In genomic region chr8:88698048-88698447, GRCm38 (mm10) we compare ENCODE assay signal across 7 mouse cellular contexts. TPM values are rescaled to one million over a fixed set of nuclear protein-coding genes. Genes with fewer than 3 reads are reported as not detected.
DNase-seq lines count a peak whose midpoint lies in the region; ATAC-seq lines count a peak whose summit lies in the region.

No protein-coding gene starts in this region.

- ATAC-seq in neural tube, embryonic 11.5 days (ENCODE audit: insufficient read depth, low FRiP score, low TSS enrichment): no peak
- ATAC-seq in embryonic facial prominence, embryonic 14.5 days (ENCODE audit: low read depth): no peak
- ATAC-seq in limb, embryonic 12.5 days (ENCODE audit: insufficient number of reproducible peaks, insufficient read depth, low FRiP score, low TSS enrichment, low read depth): no peak
- ATAC-seq in stomach, embryonic 14.5 days (ENCODE audit: insufficient number of reproducible peaks, insufficient read depth, low FRiP score, low read depth): no peak

- no peaks in the 10 kb centered on the region for H3K27me3 ChIP-seq in neural tube, embryonic 11.5 days (ENCODE audit: control insufficient read depth, insufficient read depth, low read length)
- H3K27me3 ChIP-seq in embryonic facial prominence, embryonic 14.5 days (replicated peaks; ENCODE audit: control insufficient read depth, insufficient read depth, low read length): no peaks in the 10 kb centered on the region
- H3K27me3 ChIP-seq in limb, embryonic 12.5 days: no peaks in the 10 kb centered on the region
- no peaks in the 10 kb centered on the region for H3K27me3 ChIP-seq in stomach, embryonic 14.5 days (ENCODE audit: control insufficient read depth, insufficient read depth, low read length)

- no peak for DNase-seq in neural tube, embryonic 11.5 days (ENCODE audit: low spot score)
- DNase-seq in neural tube, embryonic 10.5 days (ENCODE audit: extremely low spot score, low spot score): no peak
- no peak for DNase-seq in embryonic facial prominence, embryonic 14.5 days (ENCODE audit: low spot score)
- no peak for DNase-seq in ovary, postnatal 10 days (ENCODE audit: low spot score)
- DNase-seq in left cerebral cortex, adult 11 months (ENCODE audit: low spot score): no peak

- no peaks in the 10 kb centered on the region for H3K9me3 ChIP-seq in neural tube, embryonic 11.5 days (ENCODE audit: control insufficient read depth, low read length)
- H3K9me3 ChIP-seq in embryonic facial prominence, embryonic 14.5 days (ENCODE audit: control insufficient read depth, low read length): no peaks in the 10 kb centered on the region
- no peaks in the 10 kb centered on the region for H3K9me3 ChIP-seq in limb, embryonic 12.5 days
- H3K9me3 ChIP-seq in stomach, embryonic 14.5 days (ENCODE audit: control insufficient read depth, low read depth, low read length): no peaks in the 10 kb centered on the region

- H3K27ac ChIP-seq in neural tube, embryonic 11.5 days (ENCODE audit: low read depth, low read length): no peak overlapping the region
- no peak overlapping the region for H3K27ac ChIP-seq in embryonic facial prominence, embryonic 14.5 days (replicated peaks; ENCODE audit: low read depth, low read length)
- no peak overlapping the region for H3K27ac ChIP-seq in limb, embryonic 12.5 days
- H3K27ac ChIP-seq in stomach, embryonic 14.5 days (ENCODE audit: low read length): no peak overlapping the region

- no peak overlapping the region for H3K9ac ChIP-seq in neural tube, embryonic 11.5 days (ENCODE audit: low read length)
- peak overlapping the region; percentile 90; the same call in 1 of the 2 replicates for H3K9ac ChIP-seq in embryonic facial prominence, embryonic 14.5 days (ENCODE audit: low read depth, low read length)
- peak overlapping the region; percentile 79; the same call in 1 of the 2 replicates for H3K9ac ChIP-seq in limb, embryonic 12.5 days (replicated peaks)
- no peak overlapping the region for H3K9ac ChIP-seq in stomach, embryonic 14.5 days (replicated peaks; ENCODE audit: low read depth, low read length)

- no peaks in the 10 kb centered on the region for H3K36me3 ChIP-seq in neural tube, embryonic 11.5 days (ENCODE audit: control insufficient read depth, insufficient read depth, low read length)
- no peaks in the 10 kb centered on the region for H3K36me3 ChIP-seq in embryonic facial prominence, embryonic 14.5 days (ENCODE audit: control insufficient read depth, insufficient read depth, low read length)
- H3K36me3 ChIP-seq in limb, embryonic 12.5 days: no peaks in the 10 kb centered on the region
- H3K36me3 ChIP-seq in stomach, embryonic 14.5 days (ENCODE audit: control insufficient read depth, insufficient read depth, low read length): no peaks in the 10 kb centered on the region

- WGBS in neural tube, embryonic 11.5 days: 46% methylated on average over 2 of the region's 2 CpGs
- WGBS in embryonic facial prominence, embryonic 14.5 days: 44% methylated on average over 2 of the region's 2 CpGs
- 50% methylated on average over 2 of the region's 2 CpGs for WGBS in limb, embryonic 12.5 days
- WGBS in stomach, embryonic 14.5 days: 42% methylated on average over 2 of the region's 2 CpGs

- H3K4me3 ChIP-seq in neural tube, embryonic 11.5 days (ENCODE audit: low read depth, low read length): peak overlapping the region; percentile 68; the same call in 1 of the 2 replicates
- H3K4me3 ChIP-seq in embryonic facial prominence, embryonic 14.5 days (ENCODE audit: low read depth, low read length): peak overlapping the region; percentile 92
- H3K4me3 ChIP-seq in limb, embryonic 12.5 days (replicated peaks): peak overlapping the region; percentile 80
- peak overlapping the region; percentile 85 for H3K4me3 ChIP-seq in stomach, embryonic 14.5 days (ENCODE audit: low read depth, low read length)

- H3K4me1 ChIP-seq in neural tube, embryonic 11.5 days (ENCODE audit: control insufficient read depth, insufficient read depth, low read length): 0 out of 2 replicates have a peak, but pooled peaks cover 5% of the 10 kb centered on the region
- H3K4me1 ChIP-seq in embryonic facial prominence, embryonic 14.5 days (ENCODE audit: control insufficient read depth, insufficient read depth, low read length): peaks cover 6% of the 10 kb centered on the region
- peaks cover 16% of the 10 kb centered on the region for H3K4me1 ChIP-seq in limb, embryonic 12.5 days (replicated peaks)
- peaks cover 5% of the 10 kb centered on the region; the same call in 1 of the 2 replicates for H3K4me1 ChIP-seq in stomach, embryonic 14.5 days (ENCODE audit: control insufficient read depth, insufficient read depth, low read length)

- peak overlapping the region; percentile 77 for H3K4me2 ChIP-seq in neural tube, embryonic 11.5 days (ENCODE audit: low read depth)
- H3K4me2 ChIP-seq in embryonic facial prominence, embryonic 14.5 days (ENCODE audit: low read depth, low read length): peak overlapping the region; percentile 79
- H3K4me2 ChIP-seq in limb, embryonic 12.5 days: peak overlapping the region; percentile 80
- peak overlapping the region; percentile 56 for H3K4me2 ChIP-seq in stomach, embryonic 14.5 days (replicated peaks; ENCODE audit: low read depth, low read length)

RNA-seq across cellular contexts. Expression of gene Cyld, which starts 1.2 kb away (rescaled TPM):
- polyA plus RNA-seq in neural tube, embryonic 11.5 days (2014; fragmentation: Nextera tagmentation; extraction: Ambion mirVana): 15.7 and 16.3 TPM in 2 replicates
- polyA plus RNA-seq in embryonic facial prominence, embryonic 14.5 days (2014; fragmentation: Nextera tagmentation; extraction: Ambion mirVana): 12.0 and 14.6 TPM in 2 replicates
- polyA plus RNA-seq in limb, embryonic 12.5 days (2016; fragmentation: Nextera tagmentation; extraction: Ambion mirVana): 14.0 and 14.4 TPM in 2 replicates
- polyA plus RNA-seq in stomach, embryonic 14.5 days (2014; fragmentation: Nextera tagmentation; extraction: Ambion mirVana): 16.7 and 18.1 TPM in 2 replicates

RNA-seq across cellular contexts. Expression of gene Nod2, which starts 50.9 kb away (rescaled TPM):
- 0.08 and 0.14 TPM in 2 replicates for polyA plus RNA-seq in neural tube, embryonic 11.5 days (2014; fragmentation: Nextera tagmentation; extraction: Ambion mirVana)
- polyA plus RNA-seq in embryonic facial prominence, embryonic 14.5 days (2014; fragmentation: Nextera tagmentation; extraction: Ambion mirVana): 0.19 and 0.58 TPM in 2 replicates
- 0.18 and 0.33 TPM in 2 replicates for polyA plus RNA-seq in limb, embryonic 12.5 days (2016; fragmentation: Nextera tagmentation; extraction: Ambion mirVana)
- 0.13 and 0.25 TPM in 2 replicates for polyA plus RNA-seq in stomach, embryonic 14.5 days (2014; fragmentation: Nextera tagmentation; extraction: Ambion mirVana)

Comparison
In these comparisons a context has a peak if more than half of its experiments do, and no peak if none do; other contexts are left out.
1. H3K9ac ChIP-seq: peak in embryonic facial prominence, embryonic 14.5 days (single experiment) and limb, embryonic 12.5 days (single experiment); none in neural tube, embryonic 11.5 days (single experiment) and stomach, embryonic 14.5 days (single experiment).
2. Peak in every context shown above with its lines, with median percentiles within 50 percentile points of each other: H3K4me2 ChIP-seq and H3K4me3 ChIP-seq.